Mouse (Mus musculus): ENCODE data around the gene Gm21885. TPM values are rescaled to one million over a fixed set of nuclear protein-coding genes. Genes with fewer than 3 reads are reported as not detected.

Gene Gm21885
- polyA plus RNA-seq, 1 experiment: not detected

- Histone ChIP-seq H3K27me3 (ENCODE audit: control insufficient read depth, insufficient read depth, low read length) (no peaks in the 10 kb centered on the region), H3K4me3 (ENCODE audit: control insufficient read depth, insufficient read depth, low read length) (no peak overlapping the region), H3K4me1 (replicated peaks; ENCODE audit: control insufficient read depth, insufficient read depth, low read length) (peaks cover 10% of the 10 kb centered on the region), H3K27ac (ENCODE audit: control insufficient read depth, insufficient read depth, low read length) (no peak overlapping the region), H3K36me3 (ENCODE audit: control insufficient read depth, insufficient read depth, low read length) (no peaks in the 10 kb centered on the region)
- TF ChIP-seq POLR2A (IDR thresholded peaks at IDR 0.05; ENCODE audit: control insufficient read depth, extremely low read depth, insufficient read depth, low read length, poor library complexity): no peak
- no peak for TF ChIP-seq CTCF (IDR thresholded peaks at IDR 0.05; ENCODE audit: borderline replicate concordance, control insufficient read depth, extremely low read depth, insufficient read depth, low read length, poor library complexity)
- WGBS: 15% methylated on average over 9 of the region's 9 CpGs
- no peak for DNase-seq
Observed at GRCm38 (mm10) chr11:94253156-94253555, 28.5 kb upstream of the Gm21885 start.

- no peak overlapping the region for H3K4me3 ChIP-seq (ENCODE audit: control insufficient read depth, insufficient read depth, low read length)
- DNase-seq: no peak
- TF ChIP-seq POLR2A (IDR thresholded peaks at IDR 0.05; ENCODE audit: control insufficient read depth, extremely low read depth, insufficient read depth, low read length, poor library complexity) (no peak), CTCF (IDR thresholded peaks at IDR 0.05; ENCODE audit: borderline replicate concordance, control insufficient read depth, extremely low read depth, insufficient read depth, low read length, poor library complexity) (no peak)
- H3K27me3 ChIP-seq (ENCODE audit: control insufficient read depth, insufficient read depth, low read length): no peaks in the 10 kb centered on the region
- peaks cover 10% of the 10 kb centered on the region for H3K4me1 ChIP-seq (replicated peaks; ENCODE audit: control insufficient read depth, insufficient read depth, low read length)
- WGBS: 41% methylated on average over 10 of the region's 10 CpGs
- no peaks in the 10 kb centered on the region for H3K36me3 ChIP-seq (ENCODE audit: control insufficient read depth, insufficient read depth, low read length)
- H3K27ac ChIP-seq (ENCODE audit: control insufficient read depth, insufficient read depth, low read length): no peak overlapping the region
Observed at GRCm38 (mm10) chr11:94253691-94254090, 28.0 kb upstream of the Gm21885 start.

- 97% methylated on average over 5 of the region's 5 CpGs for WGBS
Observed at GRCm38 (mm10) chr11:94255733-94256132, 25.9 kb upstream of the Gm21885 start.

GRCm38 (mm10) chr11:94257987-94258386 is 23.7 kb upstream of the Gm21885 start:
- Histone ChIP-seq H3K4me3 (ENCODE audit: control insufficient read depth, insufficient read depth, low read length) (no peak overlapping the region), H3K36me3 (ENCODE audit: control insufficient read depth, insufficient read depth, low read length) (no peaks in the 10 kb centered on the region), H3K27me3 (ENCODE audit: control insufficient read depth, insufficient read depth, low read length) (no peaks in the 10 kb centered on the region), H3K27ac (ENCODE audit: control insufficient read depth, insufficient read depth, low read length) (no peak overlapping the region), H3K4me1 (replicated peaks; ENCODE audit: control insufficient read depth, insufficient read depth, low read length) (peaks cover 9% of the 10 kb centered on the region)
- DNase-seq: no peak
- TF ChIP-seq CTCF (IDR thresholded peaks at IDR 0.05; ENCODE audit: borderline replicate concordance, control insufficient read depth, extremely low read depth, insufficient read depth, low read length, poor library complexity) (no peak), POLR2A (IDR thresholded peaks at IDR 0.05; ENCODE audit: control insufficient read depth, extremely low read depth, insufficient read depth, low read length, poor library complexity) (no peak)
- WGBS: 96% methylated on average over 14 of the region's 14 CpGs

More at GRCm38 (mm10) chr11:94255733-94256132, 25.9 kb upstream of the Gm21885 start:
- Histone ChIP-seq H3K4me1 (replicated peaks; ENCODE audit: control insufficient read depth, insufficient read depth, low read length) (peaks cover 14% of the 10 kb centered on the region), H3K27me3 (ENCODE audit: control insufficient read depth, insufficient read depth, low read length) (no peaks in the 10 kb centered on the region), H3K27ac (ENCODE audit: control insufficient read depth, insufficient read depth, low read length) (no peak overlapping the region), H3K4me3 (ENCODE audit: control insufficient read depth, insufficient read depth, low read length) (no peak overlapping the region), H3K36me3 (ENCODE audit: control insufficient read depth, insufficient read depth, low read length) (no peaks in the 10 kb centered on the region)
- no peak for DNase-seq
- TF ChIP-seq POLR2A (IDR thresholded peaks at IDR 0.05; ENCODE audit: control insufficient read depth, extremely low read depth, insufficient read depth, low read length, poor library complexity) (no peak), CTCF (IDR thresholded peaks at IDR 0.05; ENCODE audit: borderline replicate concordance, control insufficient read depth, extremely low read depth, insufficient read depth, low read length, poor library complexity) (no peak)

GRCm38 (mm10) chr11:94259814-94260213 is 21.9 kb upstream of the Gm21885 start:
- WGBS: 5% methylated on average over 4 of the region's 4 CpGs
- Histone ChIP-seq H3K36me3 (ENCODE audit: control insufficient read depth, insufficient read depth, low read length) (no peaks in the 10 kb centered on the region), H3K4me1 (replicated peaks; ENCODE audit: control insufficient read depth, insufficient read depth, low read length) (peaks cover 3% of the 10 kb centered on the region; the same call in 1 of the 2 replicates), H3K4me3 (ENCODE audit: control insufficient read depth, insufficient read depth, low read length) (no peak overlapping the region), H3K27me3 (ENCODE audit: control insufficient read depth, insufficient read depth, low read length) (no peaks in the 10 kb centered on the region), H3K27ac (ENCODE audit: control insufficient read depth, insufficient read depth, low read length) (no peak overlapping the region)
- DNase-seq: no peak
- TF ChIP-seq CTCF (IDR thresholded peaks at IDR 0.05; ENCODE audit: borderline replicate concordance, control insufficient read depth, extremely low read depth, insufficient read depth, low read length, poor library complexity): no peak
- TF ChIP-seq POLR2A (IDR thresholded peaks at IDR 0.05; ENCODE audit: control insufficient read depth, extremely low read depth, insufficient read depth, low read length, poor library complexity): no peak

GRCm38 (mm10) chr11:94261585-94262370 is 19.9 kb upstream of the Gm21885 start:
- H3K4me3 ChIP-seq (ENCODE audit: control insufficient read depth, insufficient read depth, low read length): no peak overlapping the region
- no peak overlapping the region for H3K27ac ChIP-seq (ENCODE audit: control insufficient read depth, insufficient read depth, low read length)
- peaks cover 8% of the 10 kb centered on the region; the same call in 1 of the 2 replicates for H3K4me1 ChIP-seq (replicated peaks; ENCODE audit: control insufficient read depth, insufficient read depth, low read length)
- no peaks in the 10 kb centered on the region for H3K27me3 ChIP-seq (ENCODE audit: control insufficient read depth, insufficient read depth, low read length)
- no peak for DNase-seq
- WGBS: 65% methylated on average over 6 of the region's 6 CpGs
- no peaks in the 10 kb centered on the region for H3K36me3 ChIP-seq (ENCODE audit: control insufficient read depth, insufficient read depth, low read length)
- no peak for TF ChIP-seq POLR2A (IDR thresholded peaks at IDR 0.05; ENCODE audit: control insufficient read depth, extremely low read depth, insufficient read depth, low read length, poor library complexity)
- TF ChIP-seq CTCF (IDR thresholded peaks at IDR 0.05; ENCODE audit: borderline replicate concordance, control insufficient read depth, extremely low read depth, insufficient read depth, low read length, poor library complexity): no peak
